Mouse (Mus musculus) E14TG2a.4 (cell line): Measurements from ENCODE around the gene Tssk1.

Experiments used
- H3K27me3 ChIP-seq: 2 replicates; pipeline ENCODE4 v1.6.1; 2014; ENCODE audit warnings: low read length, control low read depth; ENCODE audit not compliant: insufficient read depth
- H3K36me3 ChIP-seq: 2 replicates; pipeline ENCODE4 v1.6.1; 2014; ENCODE audit warnings: low read length, control low read depth; ENCODE audit not compliant: insufficient read depth
- H3K4me1 ChIP-seq: replicated peaks from 2 replicates; pipeline ENCODE4 v1.6.1; 2014; ENCODE audit warnings: low read depth, low read length, control low read depth
- H3K4me3 ChIP-seq: replicated peaks from 2 replicates; pipeline ENCODE4 v1.5.1; 2014; ENCODE audit warnings: mild to moderate bottlenecking, low read length
- H3K9me3 ChIP-seq: 2 replicates; pipeline ENCODE4 v1.6.1; 2014; ENCODE audit warnings: low read length, control low read depth
- CTCF ChIP-seq: conservative IDR thresholded peaks from 2 replicates; pipeline ENCODE4 v1.5.1; 2014; ENCODE audit warnings: low read length
- NANOG ChIP-seq: IDR thresholded peaks from 2 replicates; pipeline ENCODE4 v1.6.1; 2014; ENCODE audit warnings: borderline replicate concordance, low read length, mixed read lengths
- POU5F1 ChIP-seq: IDR thresholded peaks from 2 replicates; pipeline ENCODE4 v1.6.1; 2014; ENCODE audit warnings: low read length, borderline replicate concordance

The Tssk1 gene

DNA sequence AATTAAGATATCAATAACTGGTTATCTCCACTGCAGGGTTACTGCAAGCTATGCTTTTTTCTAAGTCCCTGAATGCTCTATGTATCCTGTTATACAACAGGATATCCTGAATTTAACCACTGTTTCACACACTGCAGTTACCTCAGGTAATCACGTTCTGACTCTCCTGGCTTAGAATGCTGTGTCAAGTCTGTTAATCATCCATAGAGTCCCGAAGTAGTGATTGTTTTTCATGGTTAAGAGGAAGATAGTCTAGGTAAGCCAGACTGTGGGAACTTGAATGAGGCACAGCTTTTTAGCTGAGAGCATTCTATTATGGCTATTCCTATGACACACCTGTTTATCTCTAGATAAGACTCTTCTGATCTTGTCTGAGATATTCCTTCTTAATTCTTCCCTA, 28.7 kb upstream of the Tssk1 start:
- TF ChIP-seq POU5F1 (no peak), CTCF (no peak), NANOG (no peak)
- Histone ChIP-seq H3K27me3 (no peaks in the 10 kb centered on the region), H3K9me3 (no peaks in the 10 kb centered on the region), H3K36me3 (peaks cover 60% of the 10 kb centered on the region), H3K4me3 (no peak overlapping the region), H3K4me1 (peaks cover 22% of the 10 kb centered on the region)

DNA sequence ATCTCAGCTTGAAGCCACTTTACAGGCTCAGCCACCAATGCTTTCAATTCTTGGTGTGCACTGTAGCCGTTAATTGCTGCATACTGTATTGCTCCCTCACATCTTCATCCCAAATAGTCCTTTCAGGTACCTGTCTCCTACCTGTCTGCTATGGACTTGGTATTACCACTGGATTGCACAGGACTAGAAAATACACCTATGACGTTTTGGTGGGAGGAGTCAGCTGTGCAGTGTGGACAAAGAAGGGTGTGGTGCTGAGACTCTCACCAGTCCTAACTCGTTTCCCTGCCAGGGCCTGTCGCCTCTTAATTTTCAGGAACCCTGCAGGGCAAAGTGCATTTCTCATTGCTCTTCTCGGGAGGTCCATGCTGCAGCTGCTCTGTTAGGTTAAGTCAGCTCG, 28.3 kb upstream of the Tssk1 start:
- no peaks in the 10 kb centered on the region for H3K27me3 ChIP-seq
- H3K4me1 ChIP-seq, result peaks cover 22% of the 10 kb centered on the region
- H3K36me3 ChIP-seq, result peaks cover 60% of the 10 kb centered on the region
- no peaks in the 10 kb centered on the region for H3K9me3 ChIP-seq
- no peak for TF ChIP-seq NANOG
- H3K4me3 ChIP-seq, result no peak overlapping the region

DNA sequence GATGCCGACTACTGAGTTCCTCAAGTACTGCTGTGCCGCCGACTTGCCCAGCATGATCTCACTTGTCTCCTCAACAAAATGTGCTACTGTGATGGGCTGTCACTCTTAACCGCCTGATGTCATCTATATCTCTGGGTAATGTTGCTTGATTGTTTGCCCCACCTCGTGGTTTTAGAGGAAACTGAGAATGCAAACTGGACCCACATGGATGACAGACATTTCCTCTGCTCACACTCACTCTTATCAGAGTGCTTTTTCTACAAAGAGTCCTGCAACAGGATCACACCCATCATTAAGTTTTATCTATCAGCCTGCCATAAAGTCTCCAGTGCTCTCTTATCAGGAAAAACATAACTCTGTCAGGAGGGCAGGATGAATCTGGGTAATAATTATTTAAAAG, 22.8 kb upstream of the Tssk1 start:
- H3K27me3 ChIP-seq, result no peaks in the 10 kb centered on the region
- H3K9me3 ChIP-seq, result no peaks in the 10 kb centered on the region
- no peak for TF ChIP-seq CTCF
- TF ChIP-seq NANOG, result no peak
- no peak for TF ChIP-seq POU5F1
- H3K4me3 ChIP-seq, result no peak overlapping the region
- H3K36me3 ChIP-seq, result peaks cover 68% of the 10 kb centered on the region
- H3K4me1 ChIP-seq, result peaks cover 11% of the 10 kb centered on the region

DNA sequence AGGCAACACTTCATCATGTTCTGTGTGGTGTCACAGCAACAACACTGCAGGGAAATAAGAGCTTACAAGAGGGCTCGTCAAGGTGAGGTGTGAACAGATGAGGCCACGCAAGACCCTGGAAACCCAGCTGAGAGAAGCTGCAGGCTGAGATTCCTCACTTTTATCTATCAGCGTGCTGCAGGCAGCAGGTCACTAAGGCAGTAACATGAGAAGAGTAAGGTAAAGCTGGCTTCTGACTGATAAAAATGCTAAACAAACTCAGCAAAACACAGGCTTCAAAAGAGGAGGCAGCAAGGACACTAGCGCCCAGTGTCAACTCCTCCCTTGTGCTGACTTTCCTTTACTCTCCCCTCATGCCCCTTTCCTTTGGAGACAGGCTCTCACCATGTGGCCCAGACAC, 21.0 kb upstream of the Tssk1 start:
- Histone ChIP-seq H3K9me3 (no peaks in the 10 kb centered on the region), H3K4me3 (no peak overlapping the region), H3K27me3 (no peaks in the 10 kb centered on the region), H3K36me3 (peaks cover 67% of the 10 kb centered on the region), H3K4me1 (peaks cover 7% of the 10 kb centered on the region; the same call in 1 of the 2 replicates)
- TF ChIP-seq POU5F1 (no peak), CTCF (no peak), NANOG (no peak)

DNA sequence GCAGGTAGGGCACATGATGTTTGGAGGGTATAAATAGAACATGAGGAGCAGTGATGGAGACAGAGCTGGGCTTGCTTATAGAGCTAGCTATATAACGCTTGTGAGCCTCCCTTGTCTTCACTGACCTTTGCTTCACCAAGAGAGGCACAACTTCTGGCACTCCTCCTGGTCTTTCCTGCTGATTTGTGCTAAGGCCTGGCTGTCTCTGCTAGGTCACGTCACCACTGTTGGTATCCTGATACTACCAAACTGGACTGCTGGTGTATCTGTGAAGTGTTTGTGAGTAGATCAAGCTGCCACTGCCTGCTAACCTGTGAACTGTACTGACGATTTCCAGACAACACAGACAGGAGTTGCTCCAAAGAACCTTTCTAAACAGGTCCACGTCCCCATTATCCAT, 18.8 kb upstream of the Tssk1 start:
- no peaks in the 10 kb centered on the region for H3K9me3 ChIP-seq
- H3K4me1 ChIP-seq, result peaks cover 7% of the 10 kb centered on the region; the same call in 1 of the 2 replicates
- H3K4me3 ChIP-seq, result no peak overlapping the region
- peaks cover 63% of the 10 kb centered on the region for H3K36me3 ChIP-seq
- no peaks in the 10 kb centered on the region for H3K27me3 ChIP-seq
- TF ChIP-seq CTCF (no peak), POU5F1 (no peak), NANOG (no peak)

DNA sequence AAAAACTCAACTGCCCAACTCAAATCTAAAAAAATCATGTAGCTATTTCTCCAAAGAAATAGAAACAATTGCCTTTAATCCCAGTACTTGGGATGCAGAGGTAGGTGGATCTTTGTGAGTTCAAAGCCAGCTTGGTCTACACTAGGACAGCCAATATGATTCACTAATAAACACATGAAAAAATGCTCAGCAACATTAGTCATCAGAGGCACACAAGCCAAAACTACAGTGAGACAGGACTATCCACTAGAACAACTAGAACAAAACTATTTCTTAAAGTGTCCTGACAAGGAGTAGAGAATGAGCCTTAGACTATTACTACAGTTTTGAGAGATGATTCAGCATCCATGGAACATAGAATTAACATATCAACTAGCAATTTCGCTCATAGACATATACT, 17.9 kb upstream of the Tssk1 start:
- Histone ChIP-seq H3K4me1 (peaks cover 7% of the 10 kb centered on the region; the same call in 1 of the 2 replicates), H3K9me3 (no peaks in the 10 kb centered on the region), H3K36me3 (peaks cover 55% of the 10 kb centered on the region), H3K27me3 (no peaks in the 10 kb centered on the region), H3K4me3 (no peak overlapping the region)
- TF ChIP-seq NANOG (no peak), POU5F1 (no peak), CTCF (no peak)

DNA sequence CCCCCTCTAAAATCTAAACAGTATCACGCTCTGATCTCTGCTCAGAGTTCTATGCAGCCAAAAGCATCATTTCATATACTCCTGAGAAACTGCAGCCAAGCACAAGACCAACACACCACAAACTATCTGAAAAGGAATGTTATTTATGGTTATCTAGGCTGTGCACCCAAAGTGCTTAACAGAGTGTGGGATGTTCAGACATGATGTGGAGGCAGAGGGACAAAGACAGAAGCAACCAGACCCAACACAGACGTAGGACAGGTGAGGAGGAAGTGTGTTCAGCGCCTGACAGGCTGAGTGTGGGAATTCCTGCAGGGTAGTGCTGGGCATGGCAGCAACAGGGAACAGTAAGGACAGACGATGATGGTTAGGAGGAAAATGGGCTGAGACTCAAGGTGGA, 14.5 kb upstream of the Tssk1 start:
- H3K4me1 ChIP-seq, result peaks cover 26% of the 10 kb centered on the region
- H3K36me3 ChIP-seq, result peaks cover 54% of the 10 kb centered on the region
- no peaks in the 10 kb centered on the region for H3K9me3 ChIP-seq
- no peak for TF ChIP-seq POU5F1
- no peak for TF ChIP-seq CTCF
- TF ChIP-seq NANOG, result no peak
- no peak overlapping the region for H3K4me3 ChIP-seq
- H3K27me3 ChIP-seq, result no peaks in the 10 kb centered on the region

DNA sequence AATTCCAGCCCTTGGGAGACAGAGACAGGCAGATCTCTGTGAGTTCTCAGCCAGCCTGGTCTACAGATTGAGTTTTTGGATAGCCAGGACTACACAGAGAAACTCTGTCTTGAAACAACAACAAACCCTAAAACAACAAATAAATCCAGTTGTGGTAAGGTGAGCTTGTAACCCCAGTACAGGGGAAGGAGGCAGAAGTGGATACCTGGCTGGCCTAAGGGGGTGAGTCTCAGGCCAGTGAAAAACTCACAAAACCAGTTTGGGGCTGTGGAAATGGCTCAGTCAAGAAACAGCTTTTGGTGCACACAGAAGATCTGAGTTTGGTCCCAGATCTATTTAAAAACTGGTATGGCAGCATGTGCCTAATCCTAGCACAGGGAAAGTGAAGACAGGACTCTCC, 11.8 kb upstream of the Tssk1 start:
- H3K9me3 ChIP-seq, result no peaks in the 10 kb centered on the region
- peaks cover 64% of the 10 kb centered on the region for H3K36me3 ChIP-seq
- no peak overlapping the region for H3K4me3 ChIP-seq
- TF ChIP-seq NANOG (no peak), CTCF (no peak), POU5F1 (no peak)
- peaks cover 45% of the 10 kb centered on the region for H3K4me1 ChIP-seq
- no peaks in the 10 kb centered on the region for H3K27me3 ChIP-seq

DNA sequence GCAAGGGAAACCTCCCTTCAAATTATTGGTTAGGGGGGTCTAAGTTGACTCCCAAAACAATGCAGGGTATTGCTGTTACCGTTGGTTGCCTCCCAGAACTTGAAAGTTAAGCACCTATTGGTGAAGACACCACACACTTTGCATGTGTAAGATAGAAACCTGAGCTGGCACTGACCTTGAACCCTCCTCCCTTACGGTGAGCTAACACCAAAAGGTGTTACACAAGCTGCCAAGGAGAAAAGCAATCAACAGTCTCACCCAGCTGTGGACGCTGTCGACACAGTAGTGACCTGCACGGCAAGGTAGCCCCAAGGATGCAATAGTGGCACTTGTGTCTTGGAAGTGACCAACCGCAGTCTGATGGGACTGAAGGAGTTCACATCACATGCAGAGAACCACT, 9.9 kb upstream of the Tssk1 start:
- Histone ChIP-seq H3K27me3 (no peaks in the 10 kb centered on the region), H3K4me1 (peaks cover 45% of the 10 kb centered on the region), H3K9me3 (no peaks in the 10 kb centered on the region), H3K36me3 (peaks cover 55% of the 10 kb centered on the region), H3K4me3 (0 out of 2 replicates have a peak overlapping the region, but pooled peaks have one; percentile 5)
- TF ChIP-seq NANOG (no peak), CTCF (no peak), POU5F1 (no peak)
